Mouse (Mus musculus): ENCODE data around the gene Nub1.

Nub1 gene

DNA sequence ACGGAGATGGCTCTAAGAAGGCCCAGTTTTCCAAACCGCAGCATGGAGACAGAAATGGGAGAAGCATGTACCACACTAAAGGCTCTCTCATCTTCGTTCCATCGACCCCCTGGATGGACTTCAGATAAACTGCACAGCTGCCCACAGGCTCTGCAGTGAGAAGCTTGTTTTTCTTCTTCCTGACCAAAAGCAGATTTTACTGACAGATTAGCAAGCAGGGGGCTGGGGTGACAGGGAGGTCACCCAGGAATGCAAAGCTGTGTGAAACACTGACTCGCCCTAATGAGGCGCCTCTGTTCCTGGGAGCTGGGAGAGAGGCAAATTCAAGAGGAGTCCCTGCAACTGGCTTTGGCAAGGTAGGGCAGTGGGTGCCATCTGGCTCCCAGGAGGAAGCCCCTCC lies 62.2 kb downstream of the Nub1 start:
- DNase-seq, result no peak

DNA sequence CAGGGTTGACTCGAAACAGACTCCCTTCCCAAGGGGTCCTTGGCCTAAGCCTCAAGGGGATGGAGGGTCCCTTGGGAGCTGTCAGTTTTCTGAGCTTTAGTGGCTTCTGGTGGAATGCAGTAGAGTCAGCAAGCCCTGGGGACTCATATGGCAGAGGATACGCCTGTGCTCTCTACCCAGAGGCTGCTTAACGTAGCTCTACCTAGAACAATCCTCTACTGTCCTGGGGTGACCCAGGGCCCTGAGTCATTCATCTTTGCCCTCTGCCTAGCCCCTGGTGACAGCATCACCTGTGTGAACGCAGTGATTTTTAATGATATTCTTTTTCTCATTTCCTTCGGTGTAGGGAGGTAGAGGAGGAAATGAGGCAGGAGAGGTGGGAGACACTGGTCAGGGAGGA lies 64.4 kb downstream of the Nub1 start:
- no peak for DNase-seq

DNA sequence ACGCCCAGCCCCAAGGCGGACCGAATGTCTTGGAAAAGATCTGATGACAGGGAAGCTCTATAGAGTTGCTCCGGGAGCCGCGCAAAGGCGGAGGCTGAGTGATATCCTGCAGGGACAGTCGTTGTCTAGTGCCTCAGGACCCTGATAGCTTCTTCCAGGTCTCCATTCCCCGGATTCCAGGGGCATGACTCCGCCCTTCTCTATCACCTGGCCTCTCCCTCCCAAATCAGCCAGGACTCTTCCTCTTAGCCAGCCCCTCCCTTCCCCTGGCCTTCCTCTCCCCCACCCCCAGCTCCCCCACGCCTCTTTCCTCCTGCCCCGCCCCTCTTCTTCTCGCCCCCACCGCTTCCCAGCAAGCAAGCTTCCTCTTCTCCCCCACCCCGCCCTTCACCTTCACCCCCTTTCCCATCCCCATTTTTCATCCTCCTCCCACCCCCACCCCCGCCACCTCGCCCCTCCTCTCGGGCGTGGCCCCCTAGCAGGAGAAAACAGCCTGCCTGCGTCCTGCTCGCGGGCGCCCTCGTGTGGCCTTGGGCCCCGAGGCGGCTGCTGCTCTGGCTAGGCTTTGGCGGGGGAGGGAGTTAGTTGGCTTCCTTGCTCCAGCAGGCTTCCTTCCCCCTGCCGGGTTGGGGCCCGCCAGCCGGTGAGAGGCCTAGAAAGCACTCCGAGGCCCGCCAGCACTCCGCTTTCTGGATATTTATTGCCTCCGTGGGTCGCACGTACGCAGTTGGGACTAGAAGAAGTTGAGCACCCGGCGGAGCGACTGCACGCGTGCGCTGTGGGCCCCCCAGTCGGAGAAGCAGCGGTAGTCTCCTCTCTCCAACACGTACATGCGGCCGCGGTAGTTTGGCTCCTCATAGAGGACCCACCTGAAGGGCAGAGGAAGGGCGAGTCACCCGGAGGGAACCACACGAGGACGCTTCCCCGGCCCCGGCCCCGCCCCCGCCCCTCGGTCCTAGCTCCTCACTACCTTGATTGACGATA lies 65.3 kb downstream of the Nub1 start:
- DNase-seq, result peak; percentile 86

GRCm38 (mm10) chr5:24751305-24752174 lies 66.2 kb downstream of the Nub1 start:
- DNase-seq, result no peak

- no peak for DNase-seq
Observed at GRCm38 (mm10) chr5:24752175-24752498, 66.8 kb downstream of the Nub1 start.

- DNase-seq, result no peak
Observed at GRCm38 (mm10) chr5:24756931-24757330, 71.6 kb downstream of the Nub1 start.

DNA sequence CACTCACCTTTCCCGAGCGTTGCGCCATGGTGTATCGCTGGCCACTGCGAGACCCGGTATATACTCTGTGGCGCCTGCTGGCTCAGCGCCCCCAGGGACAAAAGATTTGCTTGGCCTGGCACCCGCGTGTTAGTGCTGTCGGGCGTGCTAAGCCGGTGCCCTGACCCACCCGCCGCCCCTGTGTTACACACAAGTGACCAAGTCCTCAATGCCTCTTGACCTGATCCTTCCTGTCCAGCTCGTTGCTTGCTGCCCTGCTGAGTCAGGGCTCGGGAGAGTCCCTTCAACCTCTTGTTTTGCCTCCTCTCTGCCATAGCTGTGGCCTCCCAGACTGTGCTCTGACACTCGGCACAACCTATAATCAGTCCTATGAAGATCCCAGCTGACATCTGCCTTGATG lies 72.5 kb downstream of the Nub1 start, which contains the start of gene Crygn:
TSS of gene Crygn (minus strand) at position 193 of the 400 bp plus-strand sequence.
- no peak for DNase-seq
